Mouse (Mus musculus): ENCODE results near the gene Gjd2.

Gjd2 gene

DNA sequence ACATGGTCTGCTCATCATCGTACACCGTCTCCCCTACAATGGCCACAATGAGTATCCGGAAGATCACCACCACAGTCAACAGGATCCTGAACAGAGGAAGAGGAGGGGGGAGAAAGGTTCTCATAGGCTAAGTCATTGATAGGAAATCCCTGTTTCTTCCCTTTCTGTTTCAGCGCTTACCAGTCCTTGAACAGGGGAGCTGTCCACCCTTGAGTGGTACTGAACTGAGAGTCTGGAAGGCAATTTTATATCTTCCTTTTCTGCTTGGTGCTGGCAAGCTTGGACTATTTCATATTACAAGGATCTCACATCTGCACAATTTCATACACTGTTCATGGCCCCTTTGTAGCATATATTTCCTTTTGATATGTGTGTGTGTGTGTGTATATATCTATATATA is 1.6 kb downstream of the Gjd2 start:
- DNase-seq: no peak

DNA sequence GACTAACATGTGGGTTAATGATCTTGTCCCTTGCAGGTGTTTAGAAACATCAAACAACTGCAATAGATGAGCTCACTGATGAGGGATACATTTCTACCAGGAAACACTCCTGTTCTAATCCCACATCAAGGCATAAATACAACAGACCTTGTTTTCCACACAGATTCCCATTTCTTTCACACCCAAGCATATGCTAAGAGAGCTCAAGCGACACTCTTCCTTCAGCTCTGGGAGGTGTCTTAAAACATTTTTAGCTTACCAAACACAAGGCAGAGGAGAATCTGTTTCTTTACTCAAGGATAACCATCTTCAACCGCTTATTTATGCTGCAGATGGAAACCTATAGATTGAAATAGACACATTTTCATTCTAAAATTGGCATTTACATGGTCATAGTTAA is 5.1 kb downstream of the Gjd2 start:
- DNase-seq: no peak

DNA sequence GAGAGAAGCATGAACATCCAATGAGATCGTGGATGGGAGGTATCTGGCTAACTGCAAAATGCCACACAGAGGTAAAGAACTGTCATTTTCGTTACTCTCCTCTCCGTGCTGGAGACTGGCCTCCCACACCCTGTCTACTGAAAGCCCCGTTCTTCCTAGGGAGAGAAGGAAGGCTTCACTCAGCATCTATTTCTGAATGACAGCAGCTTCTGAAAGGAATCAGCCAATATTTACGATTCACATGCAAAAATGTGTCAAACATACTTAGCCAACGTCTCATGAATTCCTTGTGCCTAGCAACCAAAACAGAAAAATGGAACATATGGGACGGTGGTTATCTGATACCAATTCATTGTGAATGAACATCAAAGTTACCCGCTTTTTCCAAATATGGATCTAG is 15.9 kb downstream of the Gjd2 start:
- no peak for DNase-seq

GRCm38 (mm10) chr2:113996930-113997329 is 16.5 kb downstream of the Gjd2 start:
- no peak for DNase-seq

DNA sequence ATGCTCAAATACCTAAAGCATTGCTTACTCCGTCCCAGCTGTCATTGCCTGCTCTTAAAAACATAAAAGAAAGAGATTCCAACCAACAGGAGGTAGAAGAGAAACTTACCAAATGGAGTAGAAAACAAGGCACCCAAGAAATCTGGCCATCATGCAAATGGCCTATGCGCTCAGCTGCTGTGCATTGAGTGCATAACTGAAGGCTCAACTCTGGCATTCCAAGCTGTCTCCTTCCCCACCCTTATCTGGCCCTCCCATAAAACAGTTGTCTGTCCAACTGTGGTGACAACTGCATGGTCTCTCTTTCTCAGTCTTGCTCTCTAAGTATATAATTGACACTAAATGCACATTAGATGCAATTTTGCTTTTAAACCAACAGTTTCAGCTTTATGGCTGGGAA is 28.5 kb downstream of the Gjd2 start:
- no peak for DNase-seq

DNA sequence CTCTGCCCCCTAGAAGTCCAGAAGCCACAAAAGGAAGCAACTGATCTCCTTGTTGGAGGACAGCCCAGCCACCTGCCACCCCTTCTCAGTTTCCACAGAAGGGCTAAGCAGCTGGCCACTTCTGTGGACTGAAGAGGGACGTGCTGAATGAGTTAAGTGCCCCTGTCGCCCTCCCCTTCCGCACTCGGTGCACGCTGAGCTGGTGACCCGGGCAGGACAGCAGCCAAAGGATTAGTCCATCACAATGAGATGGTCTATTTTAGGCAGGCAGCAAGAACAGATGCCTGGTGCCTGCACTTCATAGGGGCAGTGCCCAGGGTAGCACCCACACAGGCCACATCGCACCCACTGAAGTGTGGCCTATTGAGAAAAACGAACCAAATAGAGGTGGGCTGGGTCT is 32.8 kb downstream of the Gjd2 start:
- peak; percentile 8 for DNase-seq

DNA sequence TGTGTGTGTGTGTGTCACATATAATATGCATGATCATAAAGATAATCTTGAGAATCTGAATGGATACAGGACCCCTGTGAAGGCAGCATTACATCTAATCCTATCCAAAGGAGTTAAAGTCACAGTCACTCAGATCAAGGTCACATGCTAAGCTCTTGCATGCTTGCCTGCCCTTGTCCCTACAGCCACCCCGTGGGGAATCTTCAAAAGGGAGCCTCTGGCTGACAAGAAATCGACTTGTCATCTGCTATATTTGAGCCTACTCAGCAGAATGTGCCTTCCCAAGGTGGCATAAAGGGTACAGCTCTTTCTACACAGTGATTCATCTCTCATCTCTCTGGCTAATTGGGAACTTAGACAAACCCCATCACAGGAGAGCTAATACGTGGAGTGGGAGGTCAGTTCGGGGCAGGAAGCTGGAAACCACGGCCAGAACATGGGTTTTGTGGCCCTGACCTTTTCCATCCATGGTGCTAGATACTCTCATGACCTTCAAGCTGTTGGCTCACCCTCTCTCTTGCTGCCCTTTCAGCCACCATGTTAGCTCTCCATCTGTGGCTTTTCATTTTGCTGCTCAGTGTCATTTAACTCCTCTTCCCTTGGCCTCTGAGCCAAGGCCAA is 35.2 kb downstream of the Gjd2 start:
- no peak for DNase-seq

DNA sequence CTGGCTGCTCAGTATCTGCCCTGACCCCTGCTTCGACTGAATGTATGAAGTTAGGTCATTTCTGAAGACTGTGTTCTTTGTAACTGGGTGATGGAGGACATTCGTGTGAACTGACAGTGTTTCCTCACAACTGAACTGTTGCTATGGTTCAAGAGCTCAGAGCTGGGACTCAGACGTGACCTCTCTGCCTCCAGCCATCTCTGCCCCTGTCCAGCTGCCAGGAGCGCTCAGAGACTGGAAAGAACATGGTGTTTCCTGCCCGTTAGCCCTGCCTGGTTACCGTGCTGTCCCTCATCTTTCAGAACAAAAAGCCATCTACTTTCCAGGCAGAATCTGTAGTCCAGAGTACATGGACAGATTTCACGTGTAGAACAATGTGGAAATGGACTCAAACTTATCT is 39.5 kb downstream of the Gjd2 start:
- DNase-seq: no peak

DNA sequence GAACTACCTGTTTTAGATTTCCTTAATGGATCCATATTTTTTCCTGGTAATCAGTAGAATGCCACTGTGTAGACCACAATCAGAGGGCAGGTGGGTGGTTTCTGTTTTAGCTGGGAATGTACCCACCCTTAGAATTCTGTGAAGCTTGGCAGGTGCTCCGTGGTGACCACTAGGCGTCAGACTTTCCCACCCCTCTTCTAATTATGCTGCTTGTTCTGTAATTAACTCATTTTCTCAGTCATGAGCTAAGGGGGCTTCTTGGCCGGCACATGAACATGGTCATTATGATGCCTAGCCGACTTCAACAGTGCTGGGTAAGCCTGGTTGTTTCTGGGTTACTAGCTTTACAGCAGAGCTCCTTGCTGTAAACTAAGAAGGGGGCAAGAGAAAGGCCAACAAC is 47.0 kb downstream of the Gjd2 start:
- no peak for DNase-seq

Data from right cerebral cortex, postnatal 4 days (tissue).